Mouse (Mus musculus): ENCODE measurements around the gene Fto. TPM values are rescaled to one million over a fixed set of nuclear protein-coding genes. Genes with fewer than 3 reads are reported as not detected.

Fto gene
- polyA plus RNA-seq, 1 experiment from 2014 or later, result 116 TPM

DNA sequence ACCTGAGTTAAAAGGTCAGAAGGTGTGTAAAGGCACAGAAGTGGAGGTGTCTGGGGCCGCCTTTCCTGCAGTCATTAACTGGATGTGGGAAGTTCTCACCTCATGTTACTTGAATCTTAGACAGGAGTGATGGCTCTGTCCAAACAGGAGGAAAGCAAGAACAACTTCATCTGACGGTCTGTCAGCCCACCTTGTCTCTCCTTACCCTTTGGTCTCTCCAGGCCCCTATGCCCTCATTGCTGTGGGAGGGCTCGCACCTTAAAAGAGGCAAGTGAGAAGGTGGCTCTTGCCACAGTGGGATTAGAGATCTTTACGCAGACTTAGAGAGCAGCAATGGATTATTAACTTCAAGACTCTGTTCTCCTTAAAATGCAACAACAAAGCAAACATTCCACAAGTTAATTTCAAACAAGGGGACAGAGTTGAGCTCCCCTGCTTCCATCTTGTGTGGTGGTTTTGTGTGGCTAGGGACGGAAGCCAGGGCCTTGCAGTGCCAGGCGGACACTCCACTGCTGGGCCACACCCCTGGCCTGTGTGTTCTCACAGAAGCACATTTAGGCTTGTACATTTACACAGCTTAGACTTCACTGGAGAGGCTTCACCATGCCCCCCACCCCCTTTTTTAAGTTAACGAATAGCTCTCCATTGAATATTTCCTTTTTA, 135.5 kb downstream of the Fto start:
- no peak for ATAC-seq (ENCODE audit: low FRiP score)
- H3K27ac ChIP-seq, result no peak overlapping the region
- peaks cover 6% of the 10 kb centered on the region; the same call in 1 of the 2 replicates for H3K4me1 ChIP-seq
- H3K9ac ChIP-seq, result no peak overlapping the region
- no peak overlapping the region for H3K4me3 ChIP-seq
- no peak overlapping the region for H3K4me2 ChIP-seq (replicated peaks)
- H3K36me3 ChIP-seq, result no peaks in the 10 kb centered on the region
- H3K27me3 ChIP-seq, result no peaks in the 10 kb centered on the region
- 89% methylated on average over 7 of the region's 7 CpGs for WGBS
- H3K9me3 ChIP-seq (replicated peaks), result no peaks in the 10 kb centered on the region

DNA sequence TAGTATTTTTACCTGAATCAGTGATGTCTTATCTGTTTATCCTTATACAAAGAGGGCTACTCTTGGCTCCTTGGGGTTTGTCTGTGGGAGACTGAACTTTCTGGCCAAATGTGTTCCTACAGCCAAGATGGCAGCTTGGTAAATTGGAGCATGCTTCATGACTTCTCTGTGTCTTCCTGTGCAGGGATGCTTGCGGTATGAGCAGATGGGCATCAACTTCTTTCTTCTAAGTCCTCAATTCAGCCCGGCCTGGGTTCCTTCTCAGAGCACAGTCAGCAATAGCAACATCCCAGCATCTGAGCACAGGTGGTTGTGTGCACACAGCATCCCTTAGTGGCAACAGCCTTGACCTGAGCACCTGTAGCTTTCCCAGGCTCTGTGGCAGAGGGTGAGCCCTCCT, 141.6 kb downstream of the Fto start:
- H3K4me3 ChIP-seq, result no peak overlapping the region

GRCm38 (mm10) chr8:91455591-91455990, 142.3 kb downstream of the Fto start:
- no peak for ATAC-seq (ENCODE audit: low FRiP score)
- Histone ChIP-seq H3K9ac (no peak overlapping the region), H3K36me3 (no peaks in the 10 kb centered on the region), H3K27ac (no peak overlapping the region), H3K9me3 (replicated peaks) (no peaks in the 10 kb centered on the region), H3K4me2 (replicated peaks) (no peak overlapping the region), H3K4me3 (no peak overlapping the region), H3K27me3 (no peaks in the 10 kb centered on the region), H3K4me1 (peaks cover 6% of the 10 kb centered on the region)
- WGBS, result 96% methylated on average over 5 of the region's 5 CpGs

More for the DNA sequence above, 141.6 kb downstream of the Fto start:
- no peak for ATAC-seq (ENCODE audit: low FRiP score)
- Histone ChIP-seq H3K4me2 (replicated peaks) (no peak overlapping the region), H3K4me1 (peaks cover 6% of the 10 kb centered on the region), H3K27me3 (no peaks in the 10 kb centered on the region), H3K9ac (no peak overlapping the region), H3K27ac (no peak overlapping the region), H3K9me3 (replicated peaks) (no peaks in the 10 kb centered on the region), H3K36me3 (no peaks in the 10 kb centered on the region)
- 92% methylated on average over 2 of the region's 2 CpGs for WGBS

GRCm38 (mm10) chr8:91458016-91458415, 144.7 kb downstream of the Fto start:
- no peak overlapping the region for H3K9ac ChIP-seq
- WGBS, result 77% methylated on average over 1 of the region's 1 CpGs
- H3K4me2 ChIP-seq (replicated peaks), result no peak overlapping the region

DNA sequence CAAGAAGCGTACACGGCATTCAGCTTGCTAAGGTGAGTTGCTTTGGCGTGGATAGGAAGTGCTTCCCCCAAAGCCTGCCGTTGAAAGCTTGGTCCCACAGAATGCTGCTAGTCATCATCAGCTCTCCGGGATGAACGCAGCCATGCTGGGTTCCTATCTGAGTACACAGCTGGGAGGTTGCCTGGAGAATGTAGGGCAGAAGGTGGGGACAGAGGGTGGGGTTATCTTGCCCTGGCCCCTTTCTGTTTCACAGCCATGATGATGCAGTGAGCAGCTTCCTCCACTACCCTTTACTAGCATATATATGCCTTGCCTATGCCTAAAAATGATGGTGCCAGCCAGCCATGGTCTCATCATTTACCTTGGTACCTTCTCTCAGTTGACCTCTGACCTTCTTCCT, 147.6 kb downstream of the Fto start:
- Histone ChIP-seq H3K4me3 (no peak overlapping the region), H3K27ac (no peak overlapping the region), H3K4me2 (replicated peaks) (no peak overlapping the region), H3K4me1 (0 out of 2 replicates have a peak, but pooled peaks cover 2% of the 10 kb centered on the region), H3K9me3 (replicated peaks) (no peaks in the 10 kb centered on the region), H3K27me3 (no peaks in the 10 kb centered on the region), H3K36me3 (no peaks in the 10 kb centered on the region), H3K9ac (no peak overlapping the region)
- WGBS, result 91% methylated on average over 6 of the region's 6 CpGs
- ATAC-seq (ENCODE audit: low FRiP score), result no peak

More at GRCm38 (mm10) chr8:91458016-91458415, 144.7 kb downstream of the Fto start:
- Histone ChIP-seq H3K27me3 (no peaks in the 10 kb centered on the region), H3K27ac (no peak overlapping the region), H3K9me3 (replicated peaks) (no peaks in the 10 kb centered on the region), H3K4me3 (no peak overlapping the region), H3K4me1 (peaks cover 6% of the 10 kb centered on the region), H3K36me3 (no peaks in the 10 kb centered on the region)
- ATAC-seq (ENCODE audit: low FRiP score), result no peak

GRCm38 (mm10) chr8:91463757-91464156, 150.4 kb downstream of the Fto start:
- Histone ChIP-seq H3K4me1 (no peaks in the 10 kb centered on the region), H3K4me2 (replicated peaks) (no peak overlapping the region), H3K27ac (no peak overlapping the region), H3K9ac (no peak overlapping the region), H3K4me3 (no peak overlapping the region), H3K27me3 (no peaks in the 10 kb centered on the region), H3K9me3 (replicated peaks) (no peaks in the 10 kb centered on the region), H3K36me3 (no peaks in the 10 kb centered on the region)
- no peak for ATAC-seq (ENCODE audit: low FRiP score)
- 89% methylated on average over 2 of the region's 2 CpGs for WGBS

- Histone ChIP-seq H3K4me1 (no peaks in the 10 kb centered on the region), H3K4me3 (no peak overlapping the region), H3K27ac (no peak overlapping the region), H3K9ac (no peak overlapping the region), H3K4me2 (replicated peaks) (no peak overlapping the region), H3K36me3 (no peaks in the 10 kb centered on the region), H3K27me3 (no peaks in the 10 kb centered on the region), H3K9me3 (replicated peaks) (no peaks in the 10 kb centered on the region)
- ATAC-seq (ENCODE audit: low FRiP score), result no peak
- 96% methylated on average over 3 of the region's 3 CpGs for WGBS
These were observed 154.1 kb downstream of the Fto start for GRCm38 (mm10) chr8:91467463-91467862.

DNA sequence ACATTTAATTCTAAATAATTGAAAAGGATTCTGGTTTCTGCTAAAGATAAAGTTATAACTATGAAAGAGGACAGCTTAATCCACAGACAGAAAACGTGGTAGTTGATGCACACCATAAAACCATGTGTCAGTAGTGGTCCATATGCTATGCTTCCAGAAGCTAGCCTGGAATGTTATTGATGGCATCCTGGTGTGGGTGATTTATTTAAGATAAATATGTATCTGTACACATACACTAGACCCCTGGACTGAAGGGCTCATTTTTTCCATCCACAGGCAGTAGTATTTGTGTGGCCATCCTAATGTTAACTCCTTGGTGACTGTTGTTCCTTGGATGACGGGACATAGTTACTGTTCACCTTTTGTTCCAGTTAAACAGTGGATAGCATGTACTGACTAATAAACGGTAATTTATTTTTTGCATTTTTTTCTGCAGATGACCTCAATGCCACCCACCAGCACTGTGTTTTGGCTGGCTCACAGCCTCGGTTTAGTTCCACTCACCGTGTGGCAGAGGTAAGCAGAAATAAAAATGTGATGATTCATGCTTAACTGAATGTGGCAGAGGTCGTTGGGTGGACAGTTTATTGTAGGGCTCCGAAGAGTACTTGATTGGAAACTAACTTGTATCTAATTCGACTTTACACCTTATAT, 154.7 kb downstream of the Fto start:
- Histone ChIP-seq H3K4me2 (replicated peaks) (no peak overlapping the region), H3K9ac (no peak overlapping the region), H3K27me3 (no peaks in the 10 kb centered on the region), H3K4me3 (no peak overlapping the region), H3K9me3 (replicated peaks) (no peaks in the 10 kb centered on the region), H3K27ac (no peak overlapping the region), H3K36me3 (no peaks in the 10 kb centered on the region), H3K4me1 (no peaks in the 10 kb centered on the region)
- 93% methylated on average over 8 of the region's 8 CpGs for WGBS
- no peak for ATAC-seq (ENCODE audit: low FRiP score)

DNA sequence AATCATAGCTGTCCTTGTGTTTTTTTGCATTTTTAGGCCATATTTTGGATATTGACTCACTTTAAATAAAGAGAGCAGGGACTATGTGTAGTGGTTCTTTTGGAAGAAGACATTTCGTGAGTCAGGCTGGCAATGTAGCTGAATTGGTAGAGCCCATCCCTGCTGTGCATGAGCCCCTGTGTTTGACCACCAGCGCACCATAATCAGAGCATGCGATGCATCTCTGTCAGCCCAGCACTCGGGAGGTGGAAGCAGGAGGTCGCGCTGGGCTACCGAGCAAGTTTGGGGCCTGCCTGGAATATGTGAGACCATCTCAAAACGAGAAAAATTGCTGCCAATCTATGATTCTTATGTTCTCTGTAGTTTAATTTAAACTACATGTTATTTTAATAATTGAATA, 156.1 kb downstream of the Fto start:
- ATAC-seq (ENCODE audit: low FRiP score), result no peak
- H3K9ac ChIP-seq, result no peak overlapping the region
- WGBS, result 87% methylated on average over 8 of the region's 8 CpGs
- 0 out of 2 replicates have a peak, but pooled peaks cover 5% of the 10 kb centered on the region for H3K36me3 ChIP-seq
- no peaks in the 10 kb centered on the region for H3K9me3 ChIP-seq (replicated peaks)
- H3K4me2 ChIP-seq (replicated peaks), result no peak overlapping the region
- no peak overlapping the region for H3K4me3 ChIP-seq
- H3K27me3 ChIP-seq, result no peaks in the 10 kb centered on the region
- no peak overlapping the region for H3K27ac ChIP-seq
- H3K4me1 ChIP-seq, result no peaks in the 10 kb centered on the region

DNA sequence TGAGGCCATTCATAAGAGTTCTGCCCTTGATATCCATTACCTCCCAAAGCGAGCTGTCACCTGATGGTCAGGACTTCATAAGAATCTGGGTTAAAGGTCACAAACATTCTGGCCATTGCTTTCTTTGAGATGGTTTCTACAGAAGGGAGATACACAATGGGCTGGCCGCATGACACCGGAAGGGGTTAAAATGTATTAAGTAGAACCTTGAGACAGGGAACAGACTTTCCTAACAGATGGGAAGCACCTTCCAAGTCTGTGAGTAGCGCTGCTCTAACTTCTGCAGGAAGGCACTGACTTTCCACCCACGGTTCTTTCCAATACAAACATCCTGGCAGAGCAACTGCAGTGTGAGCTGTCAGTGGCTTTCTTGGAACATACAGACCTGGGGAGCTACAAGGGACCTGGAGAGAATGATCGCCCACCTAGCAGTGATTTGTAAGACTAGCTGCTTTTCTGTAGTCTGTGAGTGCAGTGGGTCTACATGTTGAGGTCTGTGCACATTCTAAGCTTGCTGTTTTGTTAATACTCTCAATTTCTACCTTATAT, 161.5 kb downstream of the Fto start:
- H3K36me3 ChIP-seq, result 0 out of 2 replicates have a peak, but pooled peaks cover 10% of the 10 kb centered on the region
- H3K4me2 ChIP-seq (replicated peaks), result no peak overlapping the region
- no peaks in the 10 kb centered on the region for H3K27me3 ChIP-seq
- no peak overlapping the region for H3K4me3 ChIP-seq
- H3K9ac ChIP-seq, result no peak overlapping the region
- H3K27ac ChIP-seq, result no peak overlapping the region
- H3K9me3 ChIP-seq (replicated peaks), result no peaks in the 10 kb centered on the region
- no peaks in the 10 kb centered on the region for H3K4me1 ChIP-seq
- no peak for ATAC-seq (ENCODE audit: low FRiP score)
- 84% methylated on average over 6 of the region's 6 CpGs for WGBS

DNA sequence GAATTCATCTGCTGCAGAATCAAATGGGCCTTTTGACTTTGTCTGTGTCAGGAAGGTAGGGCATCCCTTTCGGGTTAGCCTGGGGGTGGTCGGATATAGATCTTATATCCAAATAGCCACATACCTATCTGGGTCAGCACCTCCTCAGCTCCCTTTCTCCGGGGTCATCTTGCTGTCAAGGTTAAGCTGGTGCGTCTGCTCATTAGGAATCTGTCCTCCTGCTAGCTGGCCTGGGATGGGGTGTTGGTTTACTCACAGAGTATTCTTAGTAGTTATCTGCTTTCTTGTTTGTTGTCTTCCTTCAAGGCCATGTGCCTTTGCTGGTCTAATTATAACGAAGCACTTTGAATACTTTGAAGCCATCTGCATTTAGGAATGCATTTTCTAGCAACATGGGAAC, 163.7 kb downstream of the Fto start:
- 0 out of 2 replicates have a peak, but pooled peaks cover 10% of the 10 kb centered on the region for H3K36me3 ChIP-seq
- ATAC-seq (ENCODE audit: low FRiP score), result no peak
- H3K9me3 ChIP-seq (replicated peaks), result no peaks in the 10 kb centered on the region
- 89% methylated on average over 5 of the region's 5 CpGs for WGBS
- no peak overlapping the region for H3K9ac ChIP-seq
- no peak overlapping the region for H3K4me2 ChIP-seq (replicated peaks)
- H3K27me3 ChIP-seq, result no peaks in the 10 kb centered on the region
- H3K4me1 ChIP-seq, result no peaks in the 10 kb centered on the region
- no peak overlapping the region for H3K4me3 ChIP-seq
- H3K27ac ChIP-seq, result no peak overlapping the region

GRCm38 (mm10) chr8:91477471-91477870, 164.1 kb downstream of the Fto start:
- 88% methylated on average over 10 of the region's 10 CpGs for WGBS
- Histone ChIP-seq H3K4me3 (no peak overlapping the region), H3K4me1 (no peaks in the 10 kb centered on the region), H3K27ac (no peak overlapping the region), H3K27me3 (no peaks in the 10 kb centered on the region), H3K36me3 (0 out of 2 replicates have a peak, but pooled peaks cover 10% of the 10 kb centered on the region), H3K9ac (no peak overlapping the region), H3K4me2 (replicated peaks) (no peak overlapping the region), H3K9me3 (replicated peaks) (no peaks in the 10 kb centered on the region)
- ATAC-seq (ENCODE audit: low FRiP score), result no peak

All from hindbrain, embryonic 12.5 days (tissue).